8 mouse cellular contexts compared by ENCODE assay signal in genomic region chr11:69397581-69398057, GRCm38 (mm10). TPM values are rescaled to one million over a fixed set of nuclear protein-coding genes. Genes with fewer than 3 reads are reported as not detected.
DNase-seq lines count a peak whose midpoint lies in the region; ATAC-seq and TF ChIP-seq lines count a peak whose summit lies in the region.

No protein-coding gene starts in this region.

- no peak for TF ChIP-seq EP300 in stomach, postnatal 0 days (optimal IDR thresholded peaks at IDR 0.05)

- peak overlapping the region; percentile 99 for H3K27ac ChIP-seq in kidney, embryonic 15.5 days
- H3K27ac ChIP-seq in embryonic facial prominence, embryonic 10.5 days (replicated peaks), result peak overlapping the region; percentile 93
- peak overlapping the region; percentile 81 for H3K27ac ChIP-seq in hindbrain, embryonic 10.5 days
- 0 out of 2 replicates have a peak overlapping the region, but pooled peaks have one; percentile 14 for H3K27ac ChIP-seq in liver, embryonic 15.5 days (replicated peaks)
- H3K27ac ChIP-seq in stomach, postnatal 0 days (replicated peaks), result peak overlapping the region; percentile 71

- H3K36me3 ChIP-seq in kidney, embryonic 15.5 days, result peaks cover 40% of the 10 kb centered on the region
- peaks cover 42% of the 10 kb centered on the region for H3K36me3 ChIP-seq in embryonic facial prominence, embryonic 10.5 days (replicated peaks)
- peaks cover 43% of the 10 kb centered on the region for H3K36me3 ChIP-seq in hindbrain, embryonic 10.5 days
- peaks cover 28% of the 10 kb centered on the region for H3K36me3 ChIP-seq in liver, embryonic 15.5 days (replicated peaks)
- H3K36me3 ChIP-seq in stomach, postnatal 0 days (ENCODE audit: control insufficient read depth, insufficient read depth, low read length), result peaks cover 15% of the 10 kb centered on the region

- peak overlapping the region; percentile 78 for H3K4me3 ChIP-seq in kidney, embryonic 15.5 days (replicated peaks)
- peak overlapping the region; percentile 71 for H3K4me3 ChIP-seq in embryonic facial prominence, embryonic 10.5 days
- H3K4me3 ChIP-seq in hindbrain, embryonic 10.5 days, result peak overlapping the region; percentile 77
- H3K4me3 ChIP-seq in liver, embryonic 15.5 days (replicated peaks), result peak overlapping the region; percentile 85
- H3K4me3 ChIP-seq in stomach, postnatal 0 days (ENCODE audit: low read depth, low read length), result peak overlapping the region; percentile 18; the same call in 1 of the 2 replicates

- H3K4me1 ChIP-seq in kidney, embryonic 15.5 days, result peaks cover 62% of the 10 kb centered on the region
- H3K4me1 ChIP-seq in embryonic facial prominence, embryonic 10.5 days, result peaks cover 62% of the 10 kb centered on the region
- peaks cover 70% of the 10 kb centered on the region for H3K4me1 ChIP-seq in hindbrain, embryonic 10.5 days (replicated peaks)
- peaks cover 39% of the 10 kb centered on the region for H3K4me1 ChIP-seq in liver, embryonic 15.5 days (replicated peaks)
- peaks cover 8% of the 10 kb centered on the region; the same call in 1 of the 2 replicates for H3K4me1 ChIP-seq in stomach, postnatal 0 days (replicated peaks; ENCODE audit: control insufficient read depth, insufficient read depth)

- TF ChIP-seq CTCF in stomach, postnatal 0 days (IDR thresholded peaks at IDR 0.05; ENCODE audit: low read depth), result no peak

- no peaks in the 10 kb centered on the region for H3K9me3 ChIP-seq in kidney, embryonic 15.5 days (replicated peaks)
- no peaks in the 10 kb centered on the region for H3K9me3 ChIP-seq in embryonic facial prominence, embryonic 10.5 days
- H3K9me3 ChIP-seq in hindbrain, embryonic 10.5 days, result no peaks in the 10 kb centered on the region
- no peaks in the 10 kb centered on the region for H3K9me3 ChIP-seq in liver, embryonic 15.5 days (replicated peaks)
- no peaks in the 10 kb centered on the region for H3K9me3 ChIP-seq in stomach, postnatal 0 days (ENCODE audit: control insufficient read depth, low read length)

- DNase-seq in kidney, adult 9 months, result no peak
- peak; percentile 73 for DNase-seq in MN1 (ENCODE audit: low spot score)
- DNase-seq in embryonic facial prominence, embryonic 10.5 days (ENCODE audit: low spot score), result peak; percentile 68
- peak; percentile 55 for DNase-seq in hindbrain, embryonic 10.5 days (ENCODE audit: low spot score)
- DNase-seq in stomach, postnatal 0 days (ENCODE audit: low spot score), result peak; percentile 40
- DNase-seq in B cell, adult 2 months, result no peak

- H3K9ac ChIP-seq in kidney, embryonic 15.5 days, result peak overlapping the region; percentile 42
- H3K9ac ChIP-seq in liver, embryonic 15.5 days, result peak overlapping the region; percentile 32
- peak overlapping the region; percentile 52 for H3K9ac ChIP-seq in stomach, postnatal 0 days (ENCODE audit: low read length)

- no peak for ATAC-seq in kidney, embryonic 15.5 days (replicated peaks; ENCODE audit: low FRiP score)
- no peak for ATAC-seq in liver, embryonic 15.5 days (ENCODE audit: insufficient read depth)
- ATAC-seq in stomach, postnatal 0 days (ENCODE audit: low FRiP score, low TSS enrichment), result no peak

- 0 out of 2 replicates have a peak, but pooled peaks cover 3% of the 10 kb centered on the region for H3K27me3 ChIP-seq in kidney, embryonic 15.5 days
- peaks cover 18% of the 10 kb centered on the region for H3K27me3 ChIP-seq in embryonic facial prominence, embryonic 10.5 days (replicated peaks; ENCODE audit: low read depth, poor library complexity, severe bottlenecking)
- peaks cover 32% of the 10 kb centered on the region for H3K27me3 ChIP-seq in hindbrain, embryonic 10.5 days (ENCODE audit: insufficient read depth, poor library complexity, severe bottlenecking)
- H3K27me3 ChIP-seq in liver, embryonic 15.5 days, result no peaks in the 10 kb centered on the region
- no peaks in the 10 kb centered on the region for H3K27me3 ChIP-seq in stomach, postnatal 0 days (ENCODE audit: control insufficient read depth, insufficient read depth, low read length)

- H3K4me2 ChIP-seq in kidney, embryonic 15.5 days, result peak overlapping the region; percentile 84
- H3K4me2 ChIP-seq in liver, embryonic 15.5 days, result peak overlapping the region; percentile 96
- 0 out of 2 replicates have a peak overlapping the region, but pooled peaks have one; percentile 8 for H3K4me2 ChIP-seq in stomach, postnatal 0 days (replicated peaks; ENCODE audit: low read depth)

- WGBS in kidney, embryonic 15.5 days, result 17% methylated on average over 24 of the region's 24 CpGs
- 5% methylated on average over 24 of the region's 24 CpGs for WGBS in embryonic facial prominence, embryonic 10.5 days
- WGBS in hindbrain, embryonic 10.5 days, result 3% methylated on average over 24 of the region's 24 CpGs
- WGBS in liver, embryonic 15.5 days (ENCODE audit: insufficient replicate concordance), result 46% methylated on average over 24 of the region's 24 CpGs
- 38% methylated on average over 24 of the region's 24 CpGs for WGBS in stomach, postnatal 0 days

RNA-seq across cellular contexts. Expression of gene Tmem88, which starts 0.4 kb away (rescaled TPM):
- polyA plus RNA-seq in kidney, embryonic 15.5 days (2015; fragmentation: Nextera tagmentation; extraction: Ambion mirVana), result 41.9 and 44.3 TPM in 2 replicates
- polyA plus RNA-seq in embryonic facial prominence, embryonic 10.5 days (2016; fragmentation: Nextera tagmentation; extraction: Ambion mirVana), result 19.8 and 23.1 TPM in 2 replicates
- 22.1 and 22.2 TPM in 2 replicates for polyA plus RNA-seq in hindbrain, embryonic 10.5 days (2016; fragmentation: Nextera tagmentation; extraction: Ambion mirVana)
- polyA plus RNA-seq in liver, embryonic 15.5 days (2015; fragmentation: Nextera tagmentation; extraction: Ambion mirVana), result 6.6 and 7.1 TPM in 2 replicates
- 14.9 and 17.8 TPM in 2 replicates for polyA plus RNA-seq in stomach, postnatal 0 days (2015; fragmentation: Nextera tagmentation; extraction: Ambion mirVana)

RNA-seq across cellular contexts. Expression of gene Cyb5d1, which starts 2.2 kb away (rescaled TPM):
- 30.2 and 30.5 TPM in 2 replicates for polyA plus RNA-seq in kidney, embryonic 15.5 days (2015; fragmentation: Nextera tagmentation; extraction: Ambion mirVana)
- 49.3 and 50.2 TPM in 2 replicates for polyA plus RNA-seq in embryonic facial prominence, embryonic 10.5 days (2016; fragmentation: Nextera tagmentation; extraction: Ambion mirVana)
- polyA plus RNA-seq in hindbrain, embryonic 10.5 days (2016; fragmentation: Nextera tagmentation; extraction: Ambion mirVana), result 47.2 and 51.7 TPM in 2 replicates
- polyA plus RNA-seq in liver, embryonic 15.5 days (2015; fragmentation: Nextera tagmentation; extraction: Ambion mirVana), result 9.6 and 11.0 TPM in 2 replicates
- 9.1 and 9.5 TPM in 2 replicates for polyA plus RNA-seq in stomach, postnatal 0 days (2015; fragmentation: Nextera tagmentation; extraction: Ambion mirVana)

RNA-seq across cellular contexts. Expression of gene Naa38, which starts 2.3 kb away (rescaled TPM):
- polyA plus RNA-seq in kidney, embryonic 15.5 days (2015; fragmentation: Nextera tagmentation; extraction: Ambion mirVana), result 153 and 155 TPM in 2 replicates
- polyA plus RNA-seq in embryonic facial prominence, embryonic 10.5 days (2016; fragmentation: Nextera tagmentation; extraction: Ambion mirVana), result 136 and 137 TPM in 2 replicates
- 148 and 159 TPM in 2 replicates for polyA plus RNA-seq in hindbrain, embryonic 10.5 days (2016; fragmentation: Nextera tagmentation; extraction: Ambion mirVana)
- polyA plus RNA-seq in liver, embryonic 15.5 days (2015; fragmentation: Nextera tagmentation; extraction: Ambion mirVana), result 77.2 and 88.0 TPM in 2 replicates
- polyA plus RNA-seq in stomach, postnatal 0 days (2015; fragmentation: Nextera tagmentation; extraction: Ambion mirVana), result 153 and 170 TPM in 2 replicates

RNA-seq across cellular contexts. Expression of gene Kdm6b, which starts 15.9 kb away (rescaled TPM):
- 32.6 and 33.0 TPM in 2 replicates for polyA plus RNA-seq in kidney, embryonic 15.5 days (2015; fragmentation: Nextera tagmentation; extraction: Ambion mirVana)
- polyA plus RNA-seq in embryonic facial prominence, embryonic 10.5 days (2016; fragmentation: Nextera tagmentation; extraction: Ambion mirVana), result 39.8 and 39.9 TPM in 2 replicates
- 37.9 and 43.4 TPM in 2 replicates for polyA plus RNA-seq in hindbrain, embryonic 10.5 days (2016; fragmentation: Nextera tagmentation; extraction: Ambion mirVana)
- polyA plus RNA-seq in liver, embryonic 15.5 days (2015; fragmentation: Nextera tagmentation; extraction: Ambion mirVana), result 4.0 TPM in 2 replicates
- polyA plus RNA-seq in stomach, postnatal 0 days (2015; fragmentation: Nextera tagmentation; extraction: Ambion mirVana), result 12.9 and 13.1 TPM in 2 replicates

RNA-seq across cellular contexts. Expression of gene Chd3, which starts 28.4 kb away (rescaled TPM):
- polyA plus RNA-seq in kidney, embryonic 15.5 days (2015; fragmentation: Nextera tagmentation; extraction: Ambion mirVana), result 54.8 and 62.8 TPM in 2 replicates
- polyA plus RNA-seq in embryonic facial prominence, embryonic 10.5 days (2016; fragmentation: Nextera tagmentation; extraction: Ambion mirVana), result 46.2 and 55.9 TPM in 2 replicates
- polyA plus RNA-seq in hindbrain, embryonic 10.5 days (2016; fragmentation: Nextera tagmentation; extraction: Ambion mirVana), result 45.1 and 46.9 TPM in 2 replicates
- 3.4 and 5.8 TPM in 2 replicates for polyA plus RNA-seq in liver, embryonic 15.5 days (2015; fragmentation: Nextera tagmentation; extraction: Ambion mirVana)
- 18.4 and 18.9 TPM in 2 replicates for polyA plus RNA-seq in stomach, postnatal 0 days (2015; fragmentation: Nextera tagmentation; extraction: Ambion mirVana)

Comparison
In these comparisons a context has a peak if more than half of its experiments do, and no peak if none do; other contexts are left out.
1. H3K27ac ChIP-seq: peak in every context shown above with its lines; median percentile 99 in kidney, embryonic 15.5 days; 93 in embryonic facial prominence, embryonic 10.5 days; 81 in hindbrain, embryonic 10.5 days; 71 in stomach, postnatal 0 days; 14 in liver, embryonic 15.5 days.
2. H3K4me2 ChIP-seq: peak in every context shown above with its lines; median percentile 96 in liver, embryonic 15.5 days; 84 in kidney, embryonic 15.5 days; 8 in stomach, postnatal 0 days.
3. H3K4me3 ChIP-seq: peak in every context shown above with its lines; median percentile 85 in liver, embryonic 15.5 days; 78 in kidney, embryonic 15.5 days; 77 in hindbrain, embryonic 10.5 days; 71 in embryonic facial prominence, embryonic 10.5 days; 18 in stomach, postnatal 0 days.
4. DNase-seq: peak in MN1 (single experiment), embryonic facial prominence, embryonic 10.5 days (single experiment), hindbrain, embryonic 10.5 days (single experiment) and stomach, postnatal 0 days (single experiment); none in kidney, adult 9 months (single experiment) and B cell, adult 2 months (0 of 2).
5. Peak in every context shown above with its lines, with median percentiles within 50 percentile points of each other: H3K9ac ChIP-seq.